Mouse (Mus musculus) cerebellum, adult 11 months (tissue): Measurements from ENCODE around the gene Zfand6.

Experiments
- DNase-seq: peaks from one replicate; pipeline ENCODE4 v3.0.0; 2022

Gene Zfand6

DNA sequence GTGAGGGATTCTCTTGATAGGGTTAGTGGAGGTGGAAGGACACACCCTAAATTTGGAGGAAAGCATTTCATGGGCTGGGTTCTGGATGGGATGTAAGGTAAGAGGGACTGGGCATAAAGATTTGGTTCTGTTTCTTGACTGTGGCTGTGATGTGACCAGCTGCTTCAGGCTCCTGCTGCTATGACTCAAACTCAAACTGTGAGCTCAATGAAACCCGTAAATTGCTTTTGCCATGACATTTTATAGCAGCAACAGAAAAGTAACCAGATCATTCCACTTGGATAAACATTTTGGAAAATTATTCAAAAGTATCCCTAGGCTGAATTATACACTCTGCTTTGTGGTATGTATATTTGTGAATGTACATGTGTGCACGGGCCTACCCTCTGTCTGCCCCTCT lies 99.1 kb downstream of the Zfand6 start:
- no peak for DNase-seq

DNA sequence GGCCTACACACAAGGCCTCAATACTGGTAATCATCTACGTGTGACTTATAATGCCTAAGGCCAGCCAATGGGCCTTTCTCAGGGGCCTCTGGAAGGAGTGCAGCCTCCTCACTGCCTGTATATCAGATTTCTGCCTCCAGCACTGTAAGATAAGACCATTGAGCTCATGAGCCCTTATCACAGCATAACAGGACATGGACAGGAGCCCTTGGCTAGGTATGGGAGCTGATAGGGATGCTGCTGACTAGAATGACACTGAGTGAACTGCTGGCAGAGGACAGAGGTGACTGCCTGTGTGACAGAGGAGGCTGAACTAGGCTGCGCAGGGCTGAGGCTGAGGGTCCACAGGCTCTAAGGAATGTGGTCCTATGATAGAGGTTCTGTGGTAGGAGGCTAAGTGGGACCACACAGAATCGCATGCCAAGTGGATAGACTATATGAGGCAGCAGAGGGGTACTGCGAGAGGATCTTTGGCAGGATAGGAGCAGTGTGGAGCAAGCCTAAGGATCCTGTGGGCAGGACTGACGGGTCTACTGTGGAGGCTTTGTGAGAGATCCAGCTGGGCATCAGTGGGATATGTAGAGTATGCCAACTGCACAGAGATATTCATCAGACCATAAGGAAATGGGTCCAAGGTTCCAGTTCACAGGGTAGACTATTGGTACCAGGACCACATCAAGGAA lies 102.5 kb downstream of the Zfand6 start:
- no peak for DNase-seq

DNA sequence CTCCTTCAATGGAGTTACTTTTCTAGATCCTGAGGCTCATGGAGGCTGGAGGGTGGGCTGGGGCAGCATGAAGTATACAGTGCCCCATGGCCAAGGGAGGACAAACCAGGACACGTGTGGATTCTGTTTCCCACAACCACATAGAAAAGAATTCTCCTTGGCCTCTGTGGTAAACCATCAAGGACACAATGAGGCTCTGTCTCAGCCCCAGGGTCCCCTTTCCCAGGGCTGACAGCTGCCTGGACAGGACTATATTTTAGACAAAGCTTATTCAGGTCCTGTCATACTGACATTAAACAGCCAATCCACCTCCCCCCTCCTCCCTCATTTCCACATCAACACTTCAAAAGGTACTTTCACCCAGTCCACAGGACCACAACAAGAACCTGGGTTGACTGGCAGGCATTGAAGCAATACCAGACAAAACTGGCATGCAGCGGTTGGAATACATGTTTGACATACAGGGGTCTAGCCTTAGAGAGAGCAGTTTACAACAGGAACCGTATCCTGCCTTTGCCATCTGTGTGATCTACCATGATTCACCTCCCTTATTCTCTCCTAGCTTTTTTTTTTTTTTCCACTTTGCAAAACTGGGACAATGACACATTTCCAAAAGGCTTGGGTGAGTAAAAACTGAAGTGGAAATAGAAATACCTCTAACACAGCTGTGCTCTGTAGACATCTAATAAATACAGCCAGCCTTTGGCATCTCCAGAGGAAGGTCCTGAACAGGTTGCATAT lies 103.2 kb downstream of the Zfand6 start:
- DNase-seq = no peak

DNA sequence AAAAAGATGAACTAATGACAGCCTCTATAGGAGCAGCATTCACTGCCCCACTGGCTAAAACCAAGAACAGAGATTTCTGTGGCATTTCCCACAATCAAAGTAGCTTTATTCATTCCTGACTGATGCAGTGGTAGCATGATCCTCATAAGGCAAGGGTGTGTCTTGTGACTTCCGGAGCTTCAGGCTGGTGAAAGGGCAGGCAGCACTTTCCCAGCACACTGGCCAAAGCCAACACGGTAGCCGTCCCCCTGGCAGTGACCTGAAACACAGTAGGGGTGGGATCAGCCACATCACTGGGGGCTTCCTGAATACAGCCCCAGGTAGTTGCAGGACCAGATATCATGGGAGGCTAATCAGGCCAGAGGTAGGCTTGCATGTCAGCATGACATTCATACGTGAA lies 104.7 kb downstream of the Zfand6 start:
- no peak for DNase-seq

DNA sequence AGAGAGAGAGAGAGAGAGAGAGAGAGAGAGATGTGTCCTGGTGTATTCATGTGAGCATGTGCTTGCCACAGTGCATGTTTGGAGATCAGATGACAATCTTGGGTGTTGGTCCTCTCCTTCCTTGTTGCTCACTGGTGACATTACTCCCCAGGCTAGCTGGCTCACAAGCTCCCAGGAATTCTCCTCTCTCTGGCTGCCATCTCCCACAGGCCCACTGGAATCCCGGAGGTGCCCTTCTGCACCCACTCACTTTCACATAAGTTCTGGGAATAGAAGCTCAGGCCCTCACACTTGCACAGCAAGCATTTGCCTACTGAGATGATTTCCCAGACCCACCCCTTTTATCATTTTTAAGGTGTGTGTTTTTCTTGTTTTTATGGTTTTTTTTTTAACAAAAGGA lies 110.0 kb downstream of the Zfand6 start:
- no peak for DNase-seq

DNA sequence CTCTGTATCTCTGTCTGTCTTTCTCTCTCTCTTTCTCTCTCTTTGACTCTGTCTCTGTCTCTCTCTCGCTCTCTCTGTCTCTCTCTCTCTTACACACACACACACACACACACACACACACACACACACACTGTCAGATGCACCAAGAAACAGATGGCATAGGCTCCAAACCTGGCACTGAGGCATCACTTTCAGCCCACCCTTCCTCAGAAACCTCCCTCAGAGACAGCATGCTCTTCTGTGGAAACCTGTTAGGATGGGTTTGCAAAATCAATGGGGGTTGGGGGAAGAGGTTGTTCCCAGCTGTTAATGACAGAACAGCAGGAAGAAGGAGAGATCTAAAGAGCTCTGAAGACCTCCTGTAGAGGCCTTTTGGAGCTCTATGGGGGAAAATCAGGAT lies 110.9 kb downstream of the Zfand6 start:
- no peak for DNase-seq

DNA sequence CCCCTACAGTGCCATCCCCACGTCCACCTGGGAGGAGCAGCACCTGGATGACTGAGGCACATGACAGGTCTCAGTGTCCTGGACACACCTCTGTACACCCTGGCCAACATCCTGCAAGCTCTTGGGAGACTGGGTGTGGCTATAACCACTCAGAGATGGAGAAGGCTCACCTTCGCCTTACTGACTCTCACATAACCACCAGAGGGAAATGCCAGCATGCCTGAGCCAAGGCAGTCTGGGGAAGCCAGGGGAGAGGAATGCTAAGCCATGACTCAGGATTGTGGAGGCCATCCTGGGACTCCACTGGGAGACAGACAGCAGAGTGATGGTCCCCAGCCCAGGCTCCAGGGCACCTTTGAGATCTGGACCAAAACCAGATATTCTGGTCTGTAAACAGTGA lies 112.7 kb downstream of the Zfand6 start:
- DNase-seq = no peak

DNA sequence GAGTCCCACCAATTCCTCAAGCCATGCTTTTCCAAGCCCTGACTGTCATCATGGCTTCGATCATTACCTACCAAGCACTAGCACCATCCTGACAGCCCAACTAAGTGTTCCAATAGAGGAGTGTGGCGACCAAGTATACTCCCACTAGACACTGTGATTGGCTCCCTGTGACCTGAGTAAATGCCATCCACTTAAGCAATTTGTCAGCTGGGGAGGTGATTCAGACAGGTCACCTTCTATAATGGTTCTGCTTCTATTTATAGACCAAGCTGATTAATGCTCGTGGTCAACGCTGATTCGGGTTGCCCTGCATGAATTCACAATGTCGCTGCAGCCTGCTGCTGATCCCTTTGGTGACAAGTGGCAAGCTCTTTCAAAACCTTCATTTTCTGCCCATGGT lies 123.6 kb downstream of the Zfand6 start:
- no peak for DNase-seq

DNA sequence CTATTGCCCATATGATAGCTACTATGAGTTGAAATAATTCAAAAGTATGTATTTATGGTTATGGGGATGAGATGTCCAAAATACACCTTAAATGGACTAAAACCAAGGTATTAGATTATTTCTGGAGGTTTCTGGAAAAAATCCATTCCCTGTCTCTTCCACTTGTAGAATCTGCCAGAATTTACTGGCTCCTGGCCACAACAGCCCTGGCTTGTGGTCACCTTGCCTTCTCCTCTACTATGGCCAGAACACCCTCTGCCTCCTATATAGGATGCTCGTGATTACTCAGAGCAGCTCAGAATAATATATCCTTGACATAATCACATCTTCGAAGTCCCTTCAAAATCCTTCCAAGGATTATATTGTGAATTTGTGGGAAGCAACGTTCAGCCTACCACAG lies 125.5 kb downstream of the Zfand6 start:
- DNase-seq = no peak
